Mouse (Mus musculus): ENCODE results near the gene Tmc5.

DNA sequence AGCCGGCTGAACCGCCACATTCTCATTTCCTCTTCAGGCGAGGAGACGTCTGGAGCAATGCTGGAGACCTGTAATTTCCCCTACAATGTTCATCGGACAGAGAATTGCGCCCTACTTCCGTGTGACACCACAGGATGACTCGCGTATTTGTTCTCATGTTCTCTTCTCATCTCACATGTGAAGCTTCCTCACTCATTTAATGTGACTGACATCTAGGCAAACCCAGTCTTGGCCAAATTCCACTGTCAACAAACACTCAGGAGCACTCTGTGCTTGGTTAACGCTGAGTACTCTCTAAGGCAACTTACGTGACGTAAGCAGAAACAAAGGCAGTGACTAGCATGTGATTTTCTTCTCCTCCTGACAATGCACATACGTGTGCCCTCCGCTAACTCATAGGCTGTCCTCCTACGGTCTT is 106.1 kb downstream of the Tmc5 start:
- TF ChIP-seq CTCF (IDR thresholded peaks at IDR 0.05; ENCODE audit: borderline replicate concordance, control insufficient read depth, extremely low read depth, insufficient read depth, low read length, poor library complexity), result no peak
- no peak for TF ChIP-seq POLR2A (IDR thresholded peaks at IDR 0.05; ENCODE audit: control insufficient read depth, extremely low read depth, insufficient read depth, low read length, poor library complexity)
